Mouse (Mus musculus): ENCODE data around the gene Arhgap29. TPM values are rescaled to one million over a fixed set of nuclear protein-coding genes. Genes with fewer than 3 reads are reported as not detected.
A peak's percentile ranks its signal among the peaks of the same experiment; 100 is the strongest.

Gene Arhgap29
- total and polyA plus RNA-seq, 3 experiments: 9.9 to 60.6 (median 50.2) TPM

GRCm38 (mm10) chr3:121945957-121946356, 6.4 kb upstream of the Arhgap29 start:
- peak; percentile 28 for DNase-seq

DNA sequence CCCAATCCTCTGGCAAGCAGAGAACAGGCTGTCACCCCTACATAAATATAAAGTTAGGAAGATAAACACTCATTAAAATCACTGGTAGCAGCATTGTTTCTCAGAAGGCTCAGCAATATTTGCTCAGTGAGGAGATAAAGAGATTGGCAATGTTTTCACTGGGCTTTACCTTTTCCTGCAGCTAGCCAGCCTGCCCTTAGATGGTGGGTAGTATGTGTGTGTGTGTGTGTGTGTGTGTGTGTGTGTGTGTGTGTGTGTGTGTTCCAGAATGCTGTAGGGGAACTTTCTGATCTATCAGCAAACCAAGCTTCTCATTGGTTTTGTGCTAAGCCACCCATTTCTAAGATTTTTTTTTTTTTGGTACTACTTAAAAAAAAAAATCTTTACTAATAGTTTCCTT, 5.6 kb upstream of the Arhgap29 start:
- no peak for DNase-seq

- no peak for DNase-seq
Measured at GRCm38 (mm10) chr3:121950139-121950538, 2.2 kb upstream of the Arhgap29 start.

DNA sequence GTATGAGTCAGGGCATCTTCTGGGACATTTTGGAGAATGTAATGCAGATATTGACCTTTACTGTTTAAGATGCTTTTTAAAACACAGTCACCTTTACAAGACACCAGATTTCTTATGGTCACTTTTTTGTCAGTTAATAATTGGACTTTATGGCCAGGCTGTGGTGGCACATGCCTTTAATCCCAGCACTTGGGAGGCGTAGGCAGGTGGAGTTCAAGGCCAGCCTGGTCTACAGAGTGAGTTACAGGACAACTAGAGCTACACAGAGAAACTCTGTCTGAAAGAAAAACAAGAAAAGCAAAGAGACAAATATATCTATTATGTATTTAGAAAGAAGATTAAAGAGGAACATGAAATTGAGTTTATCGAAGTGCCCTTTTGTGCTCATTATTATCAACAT, 1.2 kb upstream of the Arhgap29 start:
- DNase-seq: no peak

DNA sequence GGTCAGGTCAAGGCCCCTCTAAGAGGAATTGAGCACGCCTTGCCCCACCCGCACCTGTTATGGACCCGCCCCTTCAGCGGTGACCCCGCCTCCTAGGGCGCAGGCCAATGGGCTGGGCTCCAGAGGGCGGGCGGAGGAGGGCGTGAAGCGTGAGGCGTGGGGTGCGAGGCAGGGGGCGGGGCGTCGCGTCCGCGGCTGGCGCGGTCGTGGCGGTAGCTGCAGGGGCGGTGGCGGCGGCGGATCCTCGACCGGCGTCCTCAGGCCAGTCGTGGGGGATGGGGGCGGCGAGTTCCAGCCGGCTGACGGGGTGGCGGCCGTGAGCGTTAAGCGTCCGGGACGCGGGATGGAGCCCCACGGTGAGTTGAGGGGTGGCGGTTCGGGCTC, 700 bp downstream of the Arhgap29 start:
- DNase-seq: peak; percentile 95

DNA sequence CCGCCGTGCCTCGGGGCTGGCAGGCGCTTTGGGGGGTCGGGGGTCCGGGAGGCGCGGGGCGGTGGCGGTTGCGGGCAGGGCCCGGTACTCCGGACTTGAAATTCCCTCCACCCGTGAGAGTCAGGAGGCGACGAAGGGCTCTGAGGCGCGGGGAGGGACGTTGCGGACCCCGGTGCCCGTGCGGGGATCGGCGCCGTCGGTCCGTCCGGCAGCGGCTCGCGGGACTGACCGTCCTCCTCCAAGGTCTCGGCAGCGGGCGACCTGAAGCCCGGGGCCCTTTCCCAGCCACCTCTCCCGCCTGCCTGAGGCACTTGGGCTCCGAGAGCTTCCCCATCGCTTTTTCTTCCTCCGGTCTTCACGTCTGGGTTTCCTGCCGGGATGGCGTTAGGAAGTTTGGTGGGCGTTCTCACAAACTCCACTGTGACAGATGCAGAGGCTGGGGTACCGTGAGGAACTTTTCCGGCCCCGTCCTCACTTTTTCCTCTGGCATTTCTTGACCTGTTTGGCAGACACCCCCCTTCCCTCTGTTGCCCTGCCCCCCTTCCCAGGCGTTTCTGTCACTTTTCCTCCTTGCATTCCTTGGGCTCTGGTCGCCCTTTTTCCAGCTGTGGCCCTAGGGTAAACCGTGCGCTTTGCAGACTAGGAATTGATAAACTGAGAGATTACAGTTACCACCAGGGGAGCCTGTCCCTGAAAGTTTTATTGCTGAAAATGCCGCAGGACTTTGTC, 1.3 kb downstream of the Arhgap29 start:
- DNase-seq: peak; percentile 68

DNA sequence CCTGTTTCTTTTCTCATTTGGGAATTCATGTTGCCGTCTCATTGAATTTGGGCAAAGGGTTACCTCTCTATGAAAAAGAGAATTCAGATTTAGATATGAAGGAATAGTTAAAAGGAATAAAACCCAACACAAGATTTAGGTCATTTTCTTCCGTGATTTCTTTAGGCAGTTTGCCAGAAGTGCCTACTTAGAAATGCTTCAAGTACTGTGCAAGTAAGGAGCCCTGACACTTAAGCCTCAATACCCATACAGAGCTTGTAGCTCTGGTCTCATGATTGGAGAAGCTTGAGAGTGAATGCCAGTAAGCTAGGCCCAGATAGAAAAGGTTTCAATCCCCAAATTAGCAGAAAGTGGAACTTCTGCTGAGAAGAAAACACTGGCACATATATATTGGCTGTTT, 2.1 kb downstream of the Arhgap29 start:
- DNase-seq: no peak

DNA sequence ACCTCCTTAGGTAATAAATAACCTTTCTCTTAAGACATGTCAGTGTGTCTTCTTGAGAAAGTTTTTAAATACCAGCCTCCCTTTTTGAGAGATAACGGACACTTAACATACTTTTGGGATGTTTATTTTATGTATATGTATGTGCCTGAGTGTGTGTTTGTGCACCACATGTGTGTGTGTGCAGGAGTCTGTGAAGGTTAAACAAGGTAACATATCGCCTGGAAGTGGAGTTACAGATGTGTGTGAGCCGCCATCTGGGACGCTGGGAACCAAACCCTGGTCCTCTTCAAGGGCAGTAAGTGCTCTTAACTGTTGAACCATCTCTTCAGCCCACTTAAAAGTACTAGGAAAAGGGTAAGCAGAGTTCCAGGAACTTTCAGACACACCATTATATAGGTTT, 3.2 kb downstream of the Arhgap29 start:
- DNase-seq: no peak

- DNase-seq: no peak
Measured at GRCm38 (mm10) chr3:121956789-121957188, 4.4 kb downstream of the Arhgap29 start.

DNA sequence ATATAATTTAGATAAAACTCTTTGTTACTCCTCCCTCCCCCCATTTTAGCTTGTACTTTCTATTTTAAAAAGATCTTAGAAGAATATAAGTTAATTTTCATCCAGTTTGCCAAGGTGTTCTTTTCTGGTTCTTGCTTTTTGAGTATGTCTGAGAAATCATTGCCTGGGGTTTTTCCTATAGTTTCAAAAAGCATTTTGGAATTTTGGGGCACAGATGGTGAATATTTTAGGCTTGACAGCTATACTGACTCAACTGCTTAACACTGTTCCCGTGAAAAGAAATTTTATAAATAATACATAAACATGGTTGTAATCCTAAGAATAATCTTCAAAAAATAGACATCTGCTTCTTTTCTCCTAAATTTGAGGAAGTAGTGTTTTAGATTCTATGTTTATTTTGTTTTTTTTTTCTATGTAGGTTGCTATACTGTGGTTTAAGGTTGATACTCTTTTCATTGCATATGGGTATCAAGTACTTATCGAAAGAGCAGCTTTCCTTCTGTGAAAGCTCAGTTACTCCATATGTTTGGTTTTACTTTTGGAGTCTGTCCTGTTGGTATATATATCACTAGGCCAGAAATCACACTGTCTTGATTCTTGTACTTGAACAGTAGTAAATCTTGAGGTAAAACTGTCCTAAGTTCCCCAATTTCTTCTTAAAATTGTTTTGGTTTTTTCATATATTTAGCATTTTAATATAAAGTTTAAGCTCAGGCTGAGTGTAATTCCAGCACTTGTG, 5.4 kb downstream of the Arhgap29 start:
- DNase-seq: no peak

GRCm38 (mm10) chr3:121964173-121964572, 11.8 kb downstream of the Arhgap29 start:
- DNase-seq: peak; percentile 49

DNA sequence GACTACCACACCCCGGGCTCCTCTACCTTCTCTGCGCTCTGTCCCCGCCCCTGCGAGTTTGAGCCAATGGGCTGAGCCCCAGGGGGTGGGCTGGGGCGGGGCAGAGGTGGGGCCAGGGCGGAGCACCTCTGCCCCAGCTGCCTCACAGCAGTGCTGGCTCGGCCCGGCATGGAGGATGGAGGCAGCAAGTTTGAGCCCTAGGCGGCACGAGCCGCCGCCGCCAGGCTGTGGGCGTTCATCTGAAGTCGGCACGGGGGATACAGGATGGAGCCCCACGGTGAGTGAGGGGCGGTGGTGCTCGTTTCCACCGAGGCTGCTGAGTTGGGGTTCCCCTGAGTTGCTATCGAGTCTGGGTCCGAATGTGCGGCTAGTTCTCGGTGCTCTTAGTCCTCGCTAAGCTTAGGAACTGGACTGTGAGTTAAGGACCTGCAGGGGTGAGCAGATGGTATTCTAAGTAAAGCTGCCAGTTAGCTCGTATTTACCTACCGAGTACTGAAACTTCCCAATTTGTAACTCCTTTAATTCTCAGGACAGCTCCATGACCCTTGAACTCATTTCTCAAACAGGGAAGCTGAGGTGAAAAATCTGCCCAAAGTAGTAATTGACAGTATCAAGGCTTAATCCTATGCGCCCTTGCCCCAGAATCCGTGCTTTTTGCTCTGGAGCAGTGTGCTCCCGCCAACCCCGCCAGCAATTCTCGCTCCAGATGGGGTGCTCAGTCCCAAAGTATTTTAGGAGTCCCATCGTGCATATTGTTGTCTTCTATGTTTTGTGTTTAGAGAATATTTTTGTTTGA, 15.5 kb downstream of the Arhgap29 start:
- DNase-seq: peak; percentile 96

DNA sequence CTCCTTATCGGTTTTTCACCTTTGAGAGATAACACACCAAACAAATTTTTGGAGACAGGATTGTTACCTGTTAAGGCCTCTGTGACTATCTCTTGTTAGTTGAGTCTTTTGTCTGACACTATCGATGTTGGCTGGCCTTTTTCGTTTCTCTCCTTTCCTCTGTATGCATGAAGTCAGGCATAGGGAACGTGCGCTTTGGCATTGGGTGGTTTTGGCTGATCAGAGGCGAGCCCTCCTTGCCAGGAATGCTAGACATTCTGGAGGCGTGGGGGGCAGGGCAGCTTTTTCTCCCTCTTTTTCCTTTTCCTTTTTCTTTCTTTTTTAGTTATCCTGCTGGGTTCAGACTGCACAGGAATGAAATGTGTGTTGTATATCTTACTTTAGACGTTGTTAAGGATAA, 16.3 kb downstream of the Arhgap29 start:
- DNase-seq: peak; percentile 69

DNA sequence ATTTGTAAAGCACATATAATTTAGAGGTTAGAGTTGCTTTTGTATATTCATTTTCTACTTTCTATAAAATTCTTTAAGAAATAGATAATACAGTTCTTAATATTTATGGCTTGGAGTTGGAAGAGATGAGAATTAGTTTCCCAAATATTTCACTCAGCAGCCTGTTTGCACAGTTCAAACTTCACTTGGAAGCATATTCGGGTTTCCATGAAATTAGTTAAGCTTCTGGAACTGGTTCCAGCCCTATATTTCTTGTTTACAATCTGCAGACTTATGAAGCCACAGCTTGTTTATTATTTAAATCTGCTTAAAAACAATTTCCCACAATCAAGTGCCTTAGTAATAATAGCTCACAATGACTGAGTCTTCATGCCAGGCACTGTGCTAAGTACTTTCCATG, 17.1 kb downstream of the Arhgap29 start:
- DNase-seq: no peak

- DNase-seq: peak; percentile 31
Measured at GRCm38 (mm10) chr3:121973761-121974160, 21.4 kb downstream of the Arhgap29 start.

DNA sequence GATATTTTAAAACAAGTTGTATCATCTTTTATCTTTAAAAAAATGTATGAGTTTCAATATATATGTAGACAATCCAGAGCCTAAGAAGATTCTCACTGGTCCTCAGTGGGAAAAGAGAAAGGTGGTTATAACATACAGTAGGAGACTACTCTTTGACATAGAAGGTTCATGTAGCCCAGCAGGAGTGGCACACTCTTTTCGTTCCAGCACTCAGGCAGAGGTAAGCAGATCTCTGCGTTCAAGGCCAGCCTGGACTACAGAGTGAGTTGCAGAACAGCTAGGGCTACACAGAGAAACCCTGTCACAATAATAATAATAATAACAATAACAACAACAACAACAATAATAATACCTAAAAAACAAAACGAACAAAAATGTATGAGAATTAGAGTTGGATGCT, 23.0 kb downstream of the Arhgap29 start:
- no peak for DNase-seq

GRCm38 (mm10) chr3:121981306-121981705, 29.0 kb downstream of the Arhgap29 start:
- DNase-seq: no peak

- no peak for DNase-seq
Measured at GRCm38 (mm10) chr3:121982450-121982849, 30.1 kb downstream of the Arhgap29 start.

- DNase-seq: no peak
Measured at GRCm38 (mm10) chr3:121995125-121995524, 42.8 kb downstream of the Arhgap29 start.

DNA sequence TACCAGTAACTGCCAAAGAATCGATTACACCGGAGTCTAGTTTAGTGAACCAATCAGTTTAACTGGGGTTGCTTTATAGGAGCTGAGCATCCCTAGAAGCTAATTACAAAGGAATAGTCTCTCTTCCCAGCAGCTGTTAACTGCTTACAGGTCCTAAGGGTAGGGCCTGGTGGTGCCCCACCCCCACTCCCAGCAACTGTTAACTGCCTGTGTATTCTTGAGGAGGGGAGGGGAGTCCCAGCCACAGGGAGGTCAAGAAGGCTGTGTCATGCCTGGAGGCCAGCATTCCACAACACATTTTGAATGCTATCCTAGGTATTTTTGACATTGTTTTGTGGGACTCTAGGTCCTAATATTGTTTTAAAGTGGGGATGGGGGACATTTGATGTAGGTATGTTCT, 47.6 kb downstream of the Arhgap29 start:
- no peak for DNase-seq

DNA sequence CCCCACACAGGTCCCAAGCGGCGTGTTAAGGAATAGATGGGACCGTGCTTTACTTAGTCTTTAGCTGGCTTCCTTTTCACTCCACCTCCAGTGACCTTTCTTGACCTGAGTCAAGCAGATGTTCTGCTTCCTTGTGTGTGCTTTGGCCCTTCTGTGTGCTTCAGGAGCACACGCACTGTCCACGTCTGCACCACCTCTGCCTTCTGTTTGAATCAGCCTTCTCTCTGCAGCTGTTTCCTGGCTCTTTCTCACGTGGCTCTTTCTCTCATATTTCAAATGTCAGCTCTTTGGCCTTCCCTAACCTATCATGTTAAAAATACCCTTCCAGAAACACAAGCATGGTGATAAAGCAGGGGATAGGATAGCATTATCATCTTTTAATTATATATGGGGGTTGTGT, 49.2 kb downstream of the Arhgap29 start:
- no peak for DNase-seq

- no peak for DNase-seq
Measured at GRCm38 (mm10) chr3:122009818-122010217, 57.5 kb downstream of the Arhgap29 start.

DNA sequence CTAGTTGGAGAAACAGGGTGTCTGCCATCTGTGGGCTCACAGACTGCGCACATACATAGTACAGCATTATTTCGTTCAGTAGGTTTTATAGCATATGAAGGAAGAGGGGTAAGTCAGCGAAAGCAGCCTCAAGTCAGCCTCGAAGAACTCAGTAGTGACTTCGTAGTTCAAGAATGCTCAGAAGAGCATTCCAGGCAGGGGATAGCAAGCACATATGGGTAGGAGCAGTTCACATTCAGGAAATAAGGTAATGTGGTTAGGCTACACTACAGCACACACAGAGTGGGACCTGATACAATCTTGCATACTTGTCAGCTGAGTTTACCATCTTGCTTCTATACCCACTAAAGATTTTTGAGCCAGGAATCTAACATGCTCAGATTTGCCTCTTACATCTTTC, 58.0 kb downstream of the Arhgap29 start:
- no peak for DNase-seq

Data from adrenal gland, adult 2 months (tissue).